Mouse (Mus musculus) ES-E14 (cell line): ENCODE measurements around the gene Col1a1.

ENCODE experiments used
- CHD2 ChIP-seq: IDR thresholded peaks from 2 replicates; pipeline ENCODE4 v1.6.1; 2014; ENCODE audit warnings: mild to moderate bottlenecking, low read depth, low read length, inconsistent platforms
- HCFC1 ChIP-seq: IDR thresholded peaks from 2 replicates; pipeline ENCODE4 v1.6.1; 2012; ENCODE audit warnings: low read length, inconsistent platforms, borderline replicate concordance; ENCODE audit not compliant: insufficient read depth
- MAFK ChIP-seq: IDR thresholded peaks from 2 replicates; pipeline ENCODE4 v1.6.1; 2014; ENCODE audit warnings: mild to moderate bottlenecking, low read depth, low read length, inconsistent platforms; ENCODE audit not compliant: insufficient read depth

- TF ChIP-seq CHD2 (no peak), MAFK (no peak), HCFC1 (no peak)
Observed at GRCm38 (mm10) chr11:94927771-94928291, 8.2 kb upstream of the Col1a1 start.
